ENCODE assay signal across 22 mouse cellular contexts in genomic region chr3:38002275-38002674, GRCm38 (mm10).
"Had no signal": no experiment of that assay in that cellular context is flagged by ENCODE, and none has a peak within 500 bp of the region (broad histone marks: within the 10 kb centered on the region; RNA-seq: fewer than 3 reads in every experiment).

No protein-coding gene starts in this region.

- H3K9ac ChIP-seq: heart, embryonic 12.5 days; hindbrain, embryonic 13.5 days; hindbrain, embryonic 15.5 days; intestine, embryonic 15.5 days; kidney, embryonic 15.5 days; limb, embryonic 12.5 days; liver, embryonic 12.5 days; liver, embryonic 14.5 days had no signal

- H3K27me3 ChIP-seq: heart, embryonic 12.5 days; hindbrain, embryonic 13.5 days; hindbrain, embryonic 15.5 days; intestine, embryonic 15.5 days; kidney, embryonic 15.5 days; limb, embryonic 12.5 days; liver, embryonic 12.5 days had no signal

- H3K27ac ChIP-seq: heart, embryonic 10.5 days; hindbrain, embryonic 13.5 days; hindbrain, embryonic 15.5 days; hindbrain, postnatal 0 days; intestine, embryonic 15.5 days; kidney, embryonic 15.5 days; kidney, postnatal 0 days; left cerebral cortex, adult 2 months; limb, embryonic 10.5 days; limb, embryonic 12.5 days; liver, embryonic 12.5 days; liver, embryonic 14.5 days had no signal

- H3K4me3 ChIP-seq: heart, embryonic 10.5 days; heart, embryonic 12.5 days; hindbrain, embryonic 13.5 days; hindbrain, embryonic 15.5 days; intestine, embryonic 15.5 days; kidney, embryonic 15.5 days; left cerebral cortex, adult 2 months; limb, embryonic 10.5 days; limb, embryonic 12.5 days; liver, embryonic 12.5 days had no signal

- H3K4me1 ChIP-seq: heart, embryonic 12.5 days; hindbrain, embryonic 13.5 days; hindbrain, embryonic 15.5 days; intestine, embryonic 15.5 days; kidney, embryonic 15.5 days; limb, embryonic 10.5 days; limb, embryonic 12.5 days; liver, embryonic 12.5 days had no signal

- H3K9me3 ChIP-seq: heart, embryonic 10.5 days; heart, embryonic 12.5 days; hindbrain, embryonic 13.5 days; hindbrain, embryonic 15.5 days; intestine, embryonic 15.5 days; kidney, embryonic 15.5 days; limb, embryonic 10.5 days; limb, embryonic 12.5 days; liver, embryonic 12.5 days had no signal

- H3K36me3 ChIP-seq: heart, embryonic 10.5 days; heart, embryonic 12.5 days; hindbrain, embryonic 13.5 days; hindbrain, embryonic 15.5 days; intestine, embryonic 15.5 days; kidney, embryonic 15.5 days; limb, embryonic 10.5 days; limb, embryonic 12.5 days; liver, embryonic 12.5 days had no signal

- H3K4me2 ChIP-seq: heart, embryonic 12.5 days; hindbrain, embryonic 13.5 days; hindbrain, embryonic 15.5 days; intestine, embryonic 15.5 days; kidney, embryonic 15.5 days; limb, embryonic 12.5 days; liver, embryonic 12.5 days had no signal

- DNase-seq: gastrocnemius, postnatal 10 days; gastrocnemius, postnatal 36 days; heart, postnatal 36 days; kidney, adult 11 months; kidney, adult 2 months; kidney, adult 9 months; kidney, postnatal 14 days; kidney, postnatal 36 days; liver had no signal

- ATAC-seq: hindbrain, postnatal 0 days; intestine, embryonic 15.5 days; liver, embryonic 12.5 days had no signal
